Mouse (Mus musculus) midbrain, embryonic 16.5 days (tissue): ENCODE results near the gene Oat. TPM values are rescaled to one million over a fixed set of nuclear protein-coding genes. Genes with fewer than 3 reads are reported as not detected.
A peak's percentile ranks its signal among the peaks of the same experiment; 100 is the strongest.

Experiments
- ATAC-seq: fragments of 200-750 bp; cut with Nextera tagmentation; 2 replicates; pipeline ENCODE4 v1.8.0; 2017; ENCODE audit warnings: moderate TSS enrichment
- H3K27ac ChIP-seq: fragments of 300-500 bp; sonication (generic); 2 replicates; pipeline ENCODE4 v1.5.1; 2014; ENCODE audit warnings: mild to moderate bottlenecking, low read length, mixed read lengths
- H3K27me3 ChIP-seq: fragments of 300-500 bp; sonication (generic); 2 replicates; pipeline ENCODE4 v1.6.1; 2014; ENCODE audit warnings: low read depth, low read length, mixed read lengths; ENCODE audit not compliant: control insufficient read depth, insufficient read depth
- H3K36me3 ChIP-seq: fragments of 300-500 bp; sonication (generic); 2 replicates; pipeline ENCODE4 v1.6.1; 2014; ENCODE audit warnings: mild to moderate bottlenecking, low read length, moderate library complexity, mixed read lengths; ENCODE audit not compliant: control insufficient read depth, insufficient read depth
- H3K4me1 ChIP-seq: fragments of 300-500 bp; sonication (generic); 2 replicates; pipeline ENCODE4 v1.6.1; 2014; ENCODE audit warnings: mild to moderate bottlenecking, low read length, mixed read lengths; ENCODE audit not compliant: control insufficient read depth, insufficient read depth
- H3K4me2 ChIP-seq: fragments of 300-500 bp; sonication (generic); 2 replicates; pipeline ENCODE4 v1.6.1; 2014; ENCODE audit warnings: mild to moderate bottlenecking, low read length, mixed read lengths
- H3K4me3 ChIP-seq: fragments of 300-500 bp; sonication (generic); 2 replicates; pipeline ENCODE4 v1.5.1; 2014; ENCODE audit warnings: low read depth, mild to moderate bottlenecking, low read length, moderate library complexity, mixed read lengths
- H3K9ac ChIP-seq: fragments of 300-500 bp; sonication (generic); 2 replicates; pipeline ENCODE4 v1.6.1; 2014; ENCODE audit warnings: low read depth, low read length, mixed read lengths
- H3K9me3 ChIP-seq: fragments of 300-500 bp; sonication (generic); replicated peaks from 2 replicates; pipeline ENCODE4 v1.6.1; 2014; ENCODE audit warnings: mild to moderate bottlenecking, low read length, mixed read lengths; ENCODE audit not compliant: control insufficient read depth, poor library complexity, severe bottlenecking
- WGBS: fragments of 180-500 bp; shearing (Covaris S2); extraction: QIAGEN DNeasy Blood & Tissue Kit; methylation state at CpG from one replicate; pipeline ENCODE4 v1.1.7; 2014; 5-methylcytosine and 5-hydroxymethylcytosine counted together
- polyA plus RNA-seq: library from polyadenylated mRNA; unstranded; fragments of >200 nt; fragmentation: Nextera tagmentation; extraction: Ambion mirVana; gene quantifications from 2 replicates; pipeline ENCODE4 v1.2.1, GENCODE M21; 2015

Oat gene
- polyA plus RNA-seq, 1 experiment from 2014 or later, result 106 TPM

- 7% methylated on average over 44 of the region's 44 CpGs for WGBS
- Histone ChIP-seq H3K9ac (peak within 1 kb of the TSS; percentile 65), H3K4me2 (peak within 1 kb of the TSS; percentile 58), H3K27me3 (no peaks in the 10 kb centered on the region; the same call in 1 of the 2 replicates), H3K4me1 (peaks cover 3% of the 10 kb centered on the region; the same call in 1 of the 2 replicates), H3K4me3 (peak within 1 kb of the TSS; percentile 56), H3K36me3 (no peaks in the 10 kb centered on the region), H3K9me3 (no peaks in the 10 kb centered on the region), H3K27ac (peak within 1 kb of the TSS; percentile 40; the same call in 1 of the 2 replicates)
- peak; percentile 90 for ATAC-seq
Observed at GRCm38 (mm10) chr7:132610468-132611318, 34.5 kb upstream of the Oat start, which contains the start of gene Lhpp. Gene Lhpp (plus strand): TSS chr7:132610638.

GRCm38 (mm10) chr7:132608316-132609020 is 32.3 kb upstream of the Oat start:
- H3K4me1 ChIP-seq, result peaks cover 3% of the 10 kb centered on the region; the same call in 1 of the 2 replicates
- H3K36me3 ChIP-seq, result no peaks in the 10 kb centered on the region
- H3K27me3 ChIP-seq, result no peaks in the 10 kb centered on the region; the same call in 1 of the 2 replicates
- no peak overlapping the region for H3K4me3 ChIP-seq
- no peak overlapping the region for H3K4me2 ChIP-seq
- H3K27ac ChIP-seq, result no peak overlapping the region
- no peak overlapping the region for H3K9ac ChIP-seq
- ATAC-seq, result no peak
- no peaks in the 10 kb centered on the region for H3K9me3 ChIP-seq
- 95% methylated on average over 4 of the region's 4 CpGs for WGBS

- Histone ChIP-seq H3K27me3 (peaks cover 17% of the 10 kb centered on the region), H3K9ac (no peak overlapping the region), H3K4me1 (no peaks in the 10 kb centered on the region), H3K4me2 (no peak overlapping the region), H3K9me3 (no peaks in the 10 kb centered on the region), H3K4me3 (no peak overlapping the region), H3K27ac (no peak overlapping the region), H3K36me3 (no peaks in the 10 kb centered on the region)
- no peak for ATAC-seq
- WGBS, result 60% methylated on average over 5 of the region's 5 CpGs
Observed at GRCm38 (mm10) chr7:132605689-132606088, 29.5 kb upstream of the Oat start.

GRCm38 (mm10) chr7:132604720-132605119 is 28.5 kb upstream of the Oat start:
- Histone ChIP-seq H3K9me3 (no peaks in the 10 kb centered on the region), H3K4me1 (peaks cover 8% of the 10 kb centered on the region), H3K9ac (no peak overlapping the region), H3K4me2 (no peak overlapping the region), H3K36me3 (no peaks in the 10 kb centered on the region), H3K27me3 (peaks cover 25% of the 10 kb centered on the region), H3K27ac (no peak overlapping the region), H3K4me3 (no peak overlapping the region)
- 83% methylated on average over 4 of the region's 4 CpGs for WGBS
- no peak for ATAC-seq

GRCm38 (mm10) chr7:132600926-132601325 is 24.7 kb upstream of the Oat start:
- no peaks in the 10 kb centered on the region for H3K36me3 ChIP-seq
- WGBS, result 6% methylated on average over 8 of the region's 8 CpGs
- peaks cover 23% of the 10 kb centered on the region for H3K4me1 ChIP-seq
- H3K4me3 ChIP-seq, result no peak overlapping the region
- H3K9me3 ChIP-seq, result no peaks in the 10 kb centered on the region
- H3K4me2 ChIP-seq, result no peak overlapping the region
- no peak overlapping the region for H3K9ac ChIP-seq
- H3K27me3 ChIP-seq, result peaks cover 52% of the 10 kb centered on the region
- no peak for ATAC-seq
- no peak overlapping the region for H3K27ac ChIP-seq

GRCm38 (mm10) chr7:132600026-132600425 is 23.8 kb upstream of the Oat start:
- H3K9me3 ChIP-seq, result no peaks in the 10 kb centered on the region
- peak overlapping the region; percentile 47 for H3K9ac ChIP-seq
- ATAC-seq, result no peak
- H3K36me3 ChIP-seq, result no peaks in the 10 kb centered on the region
- H3K4me2 ChIP-seq, result peak overlapping the region; percentile 77
- H3K4me3 ChIP-seq, result peak overlapping the region; percentile 38
- H3K4me1 ChIP-seq, result peaks cover 23% of the 10 kb centered on the region
- no peak overlapping the region for H3K27ac ChIP-seq
- WGBS, result under 1% methylated on average over 9 of the region's 9 CpGs
- peaks cover 55% of the 10 kb centered on the region for H3K27me3 ChIP-seq

- WGBS, result under 1% methylated on average over 48 of the region's 52 CpGs
- no peaks in the 10 kb centered on the region for H3K9me3 ChIP-seq
- H3K4me3 ChIP-seq, result peak within 1 kb of the TSS; percentile 38
- H3K9ac ChIP-seq, result peak within 1 kb of the TSS; percentile 47
- H3K27me3 ChIP-seq, result peaks cover 58% of the 10 kb centered on the region
- no peak within 1 kb of the TSS for H3K27ac ChIP-seq
- H3K36me3 ChIP-seq, result no peaks in the 10 kb centered on the region
- H3K4me2 ChIP-seq, result peak within 1 kb of the TSS; percentile 77
- peaks cover 23% of the 10 kb centered on the region for H3K4me1 ChIP-seq
- ATAC-seq, result no peak
Observed at GRCm38 (mm10) chr7:132599071-132599975, 23.1 kb upstream of the Oat start, which contains the start of gene Nkx1-2. Gene Nkx1-2 (minus strand): TSS chr7:132599637.

GRCm38 (mm10) chr7:132597251-132598041 is 21.2 kb upstream of the Oat start:
- H3K4me3 ChIP-seq, result peak overlapping the region; percentile 43
- peaks cover 23% of the 10 kb centered on the region for H3K4me1 ChIP-seq
- under 1% methylated on average over 45 of the region's 60 CpGs for WGBS
- H3K27ac ChIP-seq, result no peak overlapping the region
- peaks cover 58% of the 10 kb centered on the region for H3K27me3 ChIP-seq
- peak overlapping the region; percentile 76 for H3K4me2 ChIP-seq
- no peaks in the 10 kb centered on the region for H3K9me3 ChIP-seq
- H3K9ac ChIP-seq, result peak overlapping the region; percentile 49
- H3K36me3 ChIP-seq, result no peaks in the 10 kb centered on the region
- no peak for ATAC-seq
